Mouse (Mus musculus): Measurements from ENCODE around the gene Prkce.

DNA sequence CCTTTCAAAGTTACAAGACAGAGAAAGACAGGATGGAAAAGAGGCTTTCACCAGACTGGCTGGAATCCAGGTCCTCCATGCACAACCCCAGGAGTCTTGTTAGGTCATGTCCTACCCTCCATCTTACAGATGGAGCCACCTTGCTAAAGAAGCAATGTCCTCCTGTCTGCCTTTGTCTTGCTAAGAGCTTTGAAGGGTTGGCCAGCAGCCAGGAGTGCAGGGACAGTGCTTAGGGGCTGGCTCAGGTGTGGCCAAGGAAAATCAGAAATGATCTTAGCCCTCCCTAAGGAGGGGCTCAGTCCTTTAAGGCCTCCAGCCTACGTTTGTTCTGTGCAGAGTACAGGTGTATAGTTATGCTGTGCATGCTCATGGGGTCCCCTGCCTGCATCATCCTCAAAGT, 469.7 kb downstream of the Prkce start:
- TF ChIP-seq TCF12 (IDR thresholded peaks at IDR 0.05; ENCODE audit: insufficient read depth, poor library complexity, severe bottlenecking) (no peak), E2F4 (IDR thresholded peaks at IDR 0.05; ENCODE audit: insufficient read depth) (no peak), POLR2A (IDR thresholded peaks at IDR 0.05; ENCODE audit: insufficient read length, low read depth) (no peak), USF1 (IDR thresholded peaks at IDR 0.05; ENCODE audit: low read depth) (no peak), CEBPB (IDR thresholded peaks at IDR 0.05; ENCODE audit: insufficient read depth, poor library complexity, severe bottlenecking) (no peak), POLR2AphosphoS2 (IDR thresholded peaks at IDR 0.05; ENCODE audit: insufficient read length, low read depth) (no peak), MAX (IDR thresholded peaks at IDR 0.05; ENCODE audit: low read depth) (no peak), MYOG (IDR thresholded peaks at IDR 0.05; ENCODE audit: control insufficient read depth in 1 of 3, insufficient read depth in 1 of 3, insufficient read length in 2 of 3, low read depth in 2 of 3) (no peak), SRF (IDR thresholded peaks at IDR 0.05; ENCODE audit: control insufficient read depth, insufficient read length, low read depth) (no peak)
